Mouse (Mus musculus) embryonic fibroblast, embryonic 13.5 days (primary cell): ENCODE data around the gene Disp3.

Source experiments
- CTCF ChIP-seq: IDR thresholded peaks from 2 replicates; pipeline ENCODE4 v1.5.1; 2011; ENCODE audit warnings: mild to moderate bottlenecking, control low read depth, low read length, moderate library complexity, borderline replicate concordance; ENCODE audit not compliant: insufficient read depth
- POLR2A ChIP-seq: IDR thresholded peaks from 2 replicates; pipeline ENCODE4 v1.6.1; 2011; ENCODE audit warnings: low read depth, mild to moderate bottlenecking, control low read depth, low read length, moderate library complexity

DNA sequence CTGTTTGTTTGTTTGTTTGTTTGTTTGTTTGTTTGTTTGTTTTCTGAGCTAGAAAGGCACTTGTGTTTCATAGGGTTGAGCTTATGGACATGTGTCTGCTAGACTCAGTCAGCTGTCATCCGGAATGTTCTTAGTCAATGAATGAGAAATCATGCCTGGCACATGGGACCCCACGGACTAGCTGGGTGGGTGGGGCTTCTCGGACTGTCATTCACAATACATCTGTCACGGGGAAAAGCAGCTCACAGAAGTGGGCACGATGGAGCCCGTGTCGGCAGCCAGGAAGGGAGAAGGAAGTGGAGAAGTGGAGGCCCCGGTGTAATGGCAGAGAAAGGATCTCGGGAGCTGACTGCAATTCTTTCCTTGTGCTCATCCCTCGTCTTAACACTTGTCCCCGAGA lies 41.7 kb upstream of the Disp3 start:
- TF ChIP-seq CTCF (no peak), POLR2A (no peak)
